Mouse (Mus musculus): ENCODE results near the gene Mfsd9. TPM values are rescaled to one million over a fixed set of nuclear protein-coding genes. Genes with fewer than 3 reads are reported as not detected.

The Mfsd9 gene
- polyA plus RNA-seq, 1 experiment: 10.9 TPM

- Histone ChIP-seq H3K4me1 (ENCODE audit: control insufficient read depth, insufficient read depth, low read length) (no peaks in the 10 kb centered on the region), H3K36me3 (ENCODE audit: control insufficient read depth, insufficient read depth, low read length) (no peaks in the 10 kb centered on the region), H3K27me3 (replicated peaks; ENCODE audit: control insufficient read depth, insufficient read depth, low read length) (no peaks in the 10 kb centered on the region), H3K27ac (ENCODE audit: insufficient read depth, low read depth, low read length) (no peak overlapping the region), H3K4me3 (ENCODE audit: insufficient read depth, low read depth, low read length) (no peak overlapping the region)
- TF ChIP-seq CTCF (conservative IDR thresholded peaks at IDR 0.05; ENCODE audit: insufficient read depth, insufficient read length, low read depth, low read length): no peak
- TF ChIP-seq POLR2A (IDR thresholded peaks at IDR 0.05; ENCODE audit: low read depth, low read length): no peak
- no peak for DNase-seq
- 87% methylated on average over 5 of the region's 5 CpGs for WGBS
Measured at GRCm38 (mm10) chr1:40800908-40801307, 10.4 kb upstream of the Mfsd9 start.

GRCm38 (mm10) chr1:40799121-40799520 is 8.6 kb upstream of the Mfsd9 start:
- no peak for TF ChIP-seq CTCF (conservative IDR thresholded peaks at IDR 0.05; ENCODE audit: insufficient read depth, insufficient read length, low read depth, low read length)
- no peak for TF ChIP-seq POLR2A (IDR thresholded peaks at IDR 0.05; ENCODE audit: low read depth, low read length)
- WGBS: 83% methylated on average over 8 of the region's 8 CpGs
- Histone ChIP-seq H3K27me3 (replicated peaks; ENCODE audit: control insufficient read depth, insufficient read depth, low read length) (no peaks in the 10 kb centered on the region), H3K27ac (ENCODE audit: insufficient read depth, low read depth, low read length) (no peak overlapping the region), H3K4me1 (ENCODE audit: control insufficient read depth, insufficient read depth, low read length) (no peaks in the 10 kb centered on the region), H3K4me3 (ENCODE audit: insufficient read depth, low read depth, low read length) (no peak overlapping the region), H3K36me3 (ENCODE audit: control insufficient read depth, insufficient read depth, low read length) (no peaks in the 10 kb centered on the region)
- no peak for DNase-seq

- DNase-seq: peak; percentile 59
- no peaks in the 10 kb centered on the region for H3K4me1 ChIP-seq (ENCODE audit: control insufficient read depth, insufficient read depth, low read length)
- no peaks in the 10 kb centered on the region for H3K27me3 ChIP-seq (replicated peaks; ENCODE audit: control insufficient read depth, insufficient read depth, low read length)
- peak; percentile 65 for TF ChIP-seq CTCF (conservative IDR thresholded peaks at IDR 0.05; ENCODE audit: insufficient read depth, insufficient read length, low read depth, low read length)
- TF ChIP-seq POLR2A (IDR thresholded peaks at IDR 0.05; ENCODE audit: low read depth, low read length): no peak
- H3K36me3 ChIP-seq (ENCODE audit: control insufficient read depth, insufficient read depth, low read length): no peaks in the 10 kb centered on the region
- H3K27ac ChIP-seq (ENCODE audit: insufficient read depth, low read depth, low read length): no peak overlapping the region
- no peak overlapping the region for H3K4me3 ChIP-seq (ENCODE audit: insufficient read depth, low read depth, low read length)
- 25% methylated on average over 5 of the region's 5 CpGs for WGBS
Measured at GRCm38 (mm10) chr1:40797348-40797747, 6.9 kb upstream of the Mfsd9 start.

GRCm38 (mm10) chr1:40795508-40795907 is 5.0 kb upstream of the Mfsd9 start:
- 100% methylated on average over 1 of the region's 1 CpGs for WGBS
- TF ChIP-seq CTCF (conservative IDR thresholded peaks at IDR 0.05; ENCODE audit: insufficient read depth, insufficient read length, low read depth, low read length): no peak
- TF ChIP-seq POLR2A (IDR thresholded peaks at IDR 0.05; ENCODE audit: low read depth, low read length): no peak
- H3K27ac ChIP-seq (ENCODE audit: insufficient read depth, low read depth, low read length): no peak overlapping the region

GRCm38 (mm10) chr1:40789666-40790233 is 737 bp downstream of the Mfsd9 start:
- no peaks in the 10 kb centered on the region for H3K27me3 ChIP-seq (replicated peaks; ENCODE audit: control insufficient read depth, insufficient read depth, low read length)
- DNase-seq: peak; percentile 62
- H3K36me3 ChIP-seq (ENCODE audit: control insufficient read depth, insufficient read depth, low read length): no peaks in the 10 kb centered on the region
- H3K4me1 ChIP-seq (ENCODE audit: control insufficient read depth, insufficient read depth, low read length): peaks cover 3% of the 10 kb centered on the region; the same call in 1 of the 2 replicates
- TF ChIP-seq CTCF (conservative IDR thresholded peaks at IDR 0.05; ENCODE audit: insufficient read depth, insufficient read length, low read depth, low read length) (no peak), POLR2A (IDR thresholded peaks at IDR 0.05; ENCODE audit: low read depth, low read length) (no peak)
- 27% methylated on average over 5 of the region's 5 CpGs for WGBS
- H3K27ac ChIP-seq (ENCODE audit: insufficient read depth, low read depth, low read length): peak overlapping the region; percentile 56; the same call in 1 of the 2 replicates
- peak overlapping the region; percentile 88 for H3K4me3 ChIP-seq (ENCODE audit: insufficient read depth, low read depth, low read length)

More at GRCm38 (mm10) chr1:40795508-40795907, 5.0 kb upstream of the Mfsd9 start:
- Histone ChIP-seq H3K4me3 (ENCODE audit: insufficient read depth, low read depth, low read length) (no peak overlapping the region), H3K36me3 (ENCODE audit: control insufficient read depth, insufficient read depth, low read length) (no peaks in the 10 kb centered on the region), H3K4me1 (ENCODE audit: control insufficient read depth, insufficient read depth, low read length) (peaks cover 3% of the 10 kb centered on the region; the same call in 1 of the 2 replicates), H3K27me3 (replicated peaks; ENCODE audit: control insufficient read depth, insufficient read depth, low read length) (no peaks in the 10 kb centered on the region)
- peak; percentile 51 for DNase-seq

GRCm38 (mm10) chr1:40788956-40789355 is 1.5 kb downstream of the Mfsd9 start:
- 84% methylated on average over 6 of the region's 6 CpGs for WGBS
- no peak for TF ChIP-seq POLR2A (IDR thresholded peaks at IDR 0.05; ENCODE audit: low read depth, low read length)
- TF ChIP-seq CTCF (conservative IDR thresholded peaks at IDR 0.05; ENCODE audit: insufficient read depth, insufficient read length, low read depth, low read length): no peak
- Histone ChIP-seq H3K4me1 (ENCODE audit: control insufficient read depth, insufficient read depth, low read length) (peaks cover 3% of the 10 kb centered on the region; the same call in 1 of the 2 replicates), H3K27ac (ENCODE audit: insufficient read depth, low read depth, low read length) (no peak overlapping the region), H3K4me3 (ENCODE audit: insufficient read depth, low read depth, low read length) (no peak overlapping the region), H3K36me3 (ENCODE audit: control insufficient read depth, insufficient read depth, low read length) (no peaks in the 10 kb centered on the region), H3K27me3 (replicated peaks; ENCODE audit: control insufficient read depth, insufficient read depth, low read length) (no peaks in the 10 kb centered on the region)
- no peak for DNase-seq

GRCm38 (mm10) chr1:40785876-40786445 is 4.5 kb downstream of the Mfsd9 start:
- H3K4me1 ChIP-seq (ENCODE audit: control insufficient read depth, insufficient read depth, low read length): peaks cover 1% of the 10 kb centered on the region; the same call in 1 of the 2 replicates
- DNase-seq: peak; percentile 92
- peak overlapping the region; percentile 59; the same call in 1 of the 2 replicates for H3K27ac ChIP-seq (ENCODE audit: insufficient read depth, low read depth, low read length)
- H3K4me3 ChIP-seq (ENCODE audit: insufficient read depth, low read depth, low read length): no peak overlapping the region
- WGBS: 48% methylated on average over 11 of the region's 11 CpGs
- peaks cover 2% of the 10 kb centered on the region; the same call in 1 of the 2 replicates for H3K36me3 ChIP-seq (ENCODE audit: control insufficient read depth, insufficient read depth, low read length)
- H3K27me3 ChIP-seq (replicated peaks; ENCODE audit: control insufficient read depth, insufficient read depth, low read length): no peaks in the 10 kb centered on the region
- TF ChIP-seq POLR2A (IDR thresholded peaks at IDR 0.05; ENCODE audit: low read depth, low read length): no peak

Data from kidney, adult 2 months (tissue).